Mouse (Mus musculus) forebrain, embryonic 14.5 days (tissue): ENCODE measurements at regions not wholly inside any gene's neighbourhood (a gene's known extent, or its start where the extent isn't known, plus 50 kb on each side); places are given as distances from the start of the nearest gene placed in this dataset.
"Not testable (repeated sequence)": the region's sequence is repeated elsewhere in the genome, so short reads cannot be mapped to it uniquely, and the experiment has no call there.

Source experiments
- ATAC-seq: fragments of 200-750 bp; cut with Nextera tagmentation; 2 replicates; pipeline ENCODE4 v1.8.0; 2017; ENCODE audit warnings: mild to moderate bottlenecking, moderate library complexity
- DNase-seq: peaks from one replicate; pipeline ENCODE4 v3.0.0-alpha.2; 2015; ENCODE audit warnings: low spot score
- H3K27ac ChIP-seq: fragments of 300-500 bp; sonication (generic); 2 replicates; pipeline ENCODE4 v1.5.1; 2014; ENCODE audit warnings: low read depth, mild to moderate bottlenecking, control low read depth, low read length, moderate library complexity
- H3K27me3 ChIP-seq: fragments of 300-500 bp; sonication (generic); replicated peaks from 2 replicates; pipeline ENCODE4 v1.6.1; 2014; ENCODE audit warnings: low read length, control low read depth, mixed read lengths; ENCODE audit not compliant: control insufficient read depth, insufficient read depth
- H3K36me3 ChIP-seq: fragments of 300-500 bp; sonication (generic); 2 replicates; pipeline ENCODE4 v1.6.1; 2014; ENCODE audit warnings: low read length, control low read depth; ENCODE audit not compliant: control insufficient read depth, insufficient read depth
- H3K4me1 ChIP-seq: fragments of 300-500 bp; sonication (generic); 2 replicates; pipeline ENCODE4 v1.6.1; 2014; ENCODE audit warnings: antibody characterized with exemption, low read length, control low read depth; ENCODE audit not compliant: control insufficient read depth, insufficient read depth
- H3K4me2 ChIP-seq: fragments of 300-500 bp; sonication (generic); 2 replicates; pipeline ENCODE4 v1.6.1; 2014; ENCODE audit warnings: mild to moderate bottlenecking, control low read depth, low read length
- H3K4me3 ChIP-seq: fragments of 300-500 bp; sonication (generic); 2 replicates; pipeline ENCODE4 v1.5.1; 2014; ENCODE audit warnings: low read depth, low read length, control low read depth
- H3K9ac ChIP-seq: fragments of 300-500 bp; sonication (generic); 2 replicates; pipeline ENCODE4 v1.6.1; 2014; ENCODE audit warnings: mild to moderate bottlenecking, low read length, control low read depth, moderate library complexity
- H3K9me3 ChIP-seq: fragments of 300-500 bp; sonication (generic); replicated peaks from 2 replicates; pipeline ENCODE4 v1.6.1; 2016; ENCODE audit warnings: low read length, control low read depth, mixed read lengths; ENCODE audit not compliant: control insufficient read depth
- WGBS: fragments of 180-500 bp; shearing (Covaris S2); extraction: QIAGEN DNeasy Blood & Tissue Kit; methylation state at CpG from one replicate; pipeline ENCODE4 v1.1.7; 2014; 5-methylcytosine and 5-hydroxymethylcytosine counted together

DNA sequence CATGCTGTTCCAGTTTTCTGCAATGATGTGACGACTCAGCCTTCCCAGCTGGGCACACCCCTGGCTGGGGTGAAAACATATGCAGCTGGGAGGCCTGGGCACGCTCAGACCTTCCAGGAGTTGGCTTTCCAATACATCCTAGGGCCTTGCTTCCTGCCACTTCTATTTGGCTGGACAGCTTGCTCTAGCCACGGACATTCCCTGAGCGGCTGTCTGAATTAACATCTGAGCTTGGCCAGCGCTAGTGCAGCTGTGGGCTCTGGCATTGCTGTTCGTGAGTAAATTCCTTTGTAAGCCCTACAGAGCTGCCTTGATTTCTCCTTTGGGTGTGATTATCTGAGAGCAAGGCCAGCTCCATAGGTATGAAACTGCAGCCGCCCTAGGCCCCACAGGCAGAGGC, 78.2 kb upstream of the Tcf12 start:
- Histone ChIP-seq H3K9ac (no peak overlapping the region), H3K9me3 (no peaks in the 10 kb centered on the region), H3K4me2 (no peak overlapping the region), H3K27ac (no peak overlapping the region), H3K4me1 (peaks cover 3% of the 10 kb centered on the region; the same call in 1 of the 2 replicates), H3K27me3 (no peaks in the 10 kb centered on the region), H3K36me3 (no peaks in the 10 kb centered on the region), H3K4me3 (no peak overlapping the region)
- WGBS, result 90% methylated on average over 7 of the region's 7 CpGs
- ATAC-seq (no peak), DNase-seq (no peak)

DNA sequence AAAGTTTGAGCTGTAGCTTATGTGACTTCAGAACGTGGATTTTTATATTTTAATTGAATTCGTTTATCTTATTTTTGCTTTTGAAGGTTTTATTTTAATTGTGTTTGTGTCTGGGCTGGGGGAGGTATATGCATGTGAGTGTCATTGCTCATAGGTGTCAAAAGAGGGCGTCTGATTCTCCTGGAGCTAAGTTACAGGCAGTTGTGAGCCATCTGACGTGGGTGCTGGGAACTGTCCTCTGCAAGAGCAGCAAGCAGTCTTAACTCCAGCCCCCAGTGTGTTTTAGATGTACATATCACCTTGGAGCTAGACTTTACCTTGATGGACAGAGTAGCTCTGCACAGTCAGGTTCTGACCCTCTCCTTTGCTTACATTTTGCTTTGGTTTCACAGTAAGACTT, 79.0 kb upstream of the Tcf12 start:
- no peak for ATAC-seq
- 84% methylated on average over 4 of the region's 4 CpGs for WGBS
- Histone ChIP-seq H3K9me3 (no peaks in the 10 kb centered on the region), H3K4me3 (no peak overlapping the region), H3K9ac (no peak overlapping the region), H3K4me1 (peaks cover 3% of the 10 kb centered on the region; the same call in 1 of the 2 replicates), H3K27ac (no peak overlapping the region), H3K36me3 (no peaks in the 10 kb centered on the region), H3K27me3 (no peaks in the 10 kb centered on the region), H3K4me2 (no peak overlapping the region)
- no peak for DNase-seq

DNA sequence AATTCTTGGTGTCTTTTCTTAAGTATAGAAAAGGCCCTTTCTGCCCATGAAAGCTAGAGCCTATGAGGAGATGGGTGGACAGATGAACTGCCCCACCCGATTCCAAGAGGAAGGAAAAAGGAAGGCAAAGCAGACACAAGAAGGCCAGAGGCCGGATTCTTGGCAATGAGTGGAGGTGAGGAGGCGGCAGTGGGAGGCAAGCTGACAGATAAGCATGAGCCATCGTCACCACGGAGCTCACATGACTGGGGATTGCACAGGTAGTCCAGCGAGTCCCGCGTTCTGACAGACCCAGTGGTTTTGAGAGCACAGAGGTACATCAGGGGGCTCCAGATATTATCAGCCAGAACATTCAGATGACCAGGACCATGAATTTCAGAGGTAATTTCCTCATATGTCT, 79.4 kb upstream of the Tcf12 start:
- H3K36me3 ChIP-seq, result no peaks in the 10 kb centered on the region
- no peak overlapping the region for H3K4me3 ChIP-seq
- no peak overlapping the region for H3K9ac ChIP-seq
- DNase-seq, result no peak
- 95% methylated on average over 8 of the region's 8 CpGs for WGBS
- no peaks in the 10 kb centered on the region for H3K9me3 ChIP-seq
- no peak overlapping the region for H3K27ac ChIP-seq
- ATAC-seq, result no peak
- H3K4me2 ChIP-seq, result no peak overlapping the region
- H3K27me3 ChIP-seq, result no peaks in the 10 kb centered on the region
- peaks cover 3% of the 10 kb centered on the region; the same call in 1 of the 2 replicates for H3K4me1 ChIP-seq

DNA sequence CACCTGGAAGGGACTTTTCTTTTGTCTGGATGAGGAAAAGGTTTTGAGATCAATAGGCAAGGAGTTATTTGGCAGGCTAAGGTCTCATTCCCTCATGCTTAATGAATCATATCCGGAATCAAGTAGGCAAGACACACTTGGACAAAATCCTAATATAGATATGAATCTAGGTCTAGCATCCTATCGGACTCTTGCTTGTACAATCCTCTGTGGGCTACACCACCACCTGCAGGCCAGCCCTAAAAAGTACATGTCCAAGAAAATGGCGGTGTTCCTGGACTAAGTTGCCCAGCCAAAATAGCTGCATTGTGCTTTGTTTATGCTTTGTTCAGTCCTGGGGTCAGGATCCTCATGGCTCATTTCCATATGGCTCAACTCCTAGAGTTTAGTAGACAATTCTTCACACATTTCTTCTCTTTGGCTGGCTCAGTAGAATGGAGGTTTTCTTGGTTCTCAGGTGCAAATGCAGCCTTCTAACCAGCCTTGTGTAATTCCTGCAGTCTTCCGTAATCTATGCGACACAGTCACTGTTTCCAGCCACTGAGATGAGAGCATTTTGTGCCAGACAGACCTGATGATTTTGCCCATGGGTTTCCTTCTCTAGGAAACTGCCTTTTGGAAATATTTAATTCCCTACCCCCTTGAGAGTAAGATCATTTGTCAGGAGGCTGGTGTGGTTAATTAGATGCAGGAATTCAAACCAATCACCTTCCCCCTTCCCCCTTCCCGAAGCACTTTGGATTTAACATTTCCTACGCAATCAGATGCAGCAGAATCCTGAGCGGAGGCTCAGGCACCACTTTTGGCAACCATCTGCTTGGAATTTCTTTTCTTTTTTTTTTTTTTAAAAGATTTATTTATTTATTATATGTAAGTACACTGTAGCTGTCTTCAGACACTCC, 80.6 kb upstream of the Tcf12 start:
- H3K36me3 ChIP-seq, result no peaks in the 10 kb centered on the region
- WGBS, result 41% methylated on average over 8 of the region's 8 CpGs
- no peaks in the 10 kb centered on the region for H3K27me3 ChIP-seq
- peaks cover 3% of the 10 kb centered on the region; the same call in 1 of the 2 replicates for H3K4me1 ChIP-seq
- H3K4me3 ChIP-seq, result no peak overlapping the region
- DNase-seq (peak; percentile 62), ATAC-seq (peak; percentile 52; the same call in 1 of the 2 replicates)
- H3K9me3 ChIP-seq, result no peaks in the 10 kb centered on the region
- H3K4me2 ChIP-seq, result no peak overlapping the region
- H3K27ac ChIP-seq, result no peak overlapping the region
- no peak overlapping the region for H3K9ac ChIP-seq

DNA sequence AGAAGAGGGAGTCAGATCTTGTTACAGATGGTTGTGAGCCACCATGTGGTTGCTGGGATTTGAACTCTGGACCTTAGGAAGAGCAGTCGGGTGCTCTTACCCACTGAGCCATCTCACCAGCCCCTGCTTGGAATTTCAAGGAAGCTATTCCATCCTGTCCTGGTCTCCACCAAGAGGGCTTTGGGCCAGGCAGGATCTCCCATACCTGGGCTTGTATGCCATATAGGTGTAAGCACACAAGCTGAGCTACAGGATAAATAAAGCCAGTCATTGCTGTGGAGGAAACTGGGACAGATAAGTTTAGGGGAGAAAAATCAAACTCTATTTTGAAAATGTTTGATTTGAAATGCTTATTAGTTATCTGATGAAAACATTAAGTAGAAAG, 81.3 kb upstream of the Tcf12 start:
- H3K27ac ChIP-seq, ATAC-seq, H3K9me3 ChIP-seq, DNase-seq, H3K4me1 ChIP-seq, H3K9ac ChIP-seq, H3K4me3 ChIP-seq, H3K36me3 ChIP-seq, H3K27me3 ChIP-seq, H3K4me2 ChIP-seq: not testable (repeated sequence)
- WGBS, result 76% methylated on average over 1 of the region's 1 CpGs

DNA sequence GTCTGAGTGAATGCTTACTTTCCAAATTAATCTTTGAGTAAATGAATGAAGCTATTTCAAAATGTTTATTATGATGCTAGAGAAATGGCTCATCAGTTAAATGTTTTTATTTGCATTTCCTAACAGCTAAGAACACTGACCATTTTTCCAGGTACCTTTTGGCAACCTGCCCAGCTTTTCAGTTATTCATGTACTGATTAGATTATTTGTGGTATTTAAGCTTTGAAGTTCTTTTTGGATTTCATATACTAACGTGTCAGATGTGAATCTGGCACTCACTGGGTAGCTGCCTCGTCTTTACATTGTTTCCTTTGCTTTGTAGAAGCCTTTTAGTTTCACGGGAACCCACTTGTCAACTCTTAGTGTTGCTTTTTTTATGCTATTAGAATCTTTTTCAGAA, 79.3 kb upstream of the Zfp280d start:
- DNase-seq (no peak), ATAC-seq (no peak)
- Histone ChIP-seq H3K27me3 (no peaks in the 10 kb centered on the region), H3K4me2 (no peak overlapping the region), H3K36me3 (no peaks in the 10 kb centered on the region), H3K4me3 (no peak overlapping the region), H3K9ac (no peak overlapping the region), H3K27ac (no peak overlapping the region), H3K9me3 (no peaks in the 10 kb centered on the region; the same call in 1 of the 2 replicates), H3K4me1 (peaks cover 6% of the 10 kb centered on the region; the same call in 1 of the 2 replicates)
- 65% methylated on average over 3 of the region's 3 CpGs for WGBS

DNA sequence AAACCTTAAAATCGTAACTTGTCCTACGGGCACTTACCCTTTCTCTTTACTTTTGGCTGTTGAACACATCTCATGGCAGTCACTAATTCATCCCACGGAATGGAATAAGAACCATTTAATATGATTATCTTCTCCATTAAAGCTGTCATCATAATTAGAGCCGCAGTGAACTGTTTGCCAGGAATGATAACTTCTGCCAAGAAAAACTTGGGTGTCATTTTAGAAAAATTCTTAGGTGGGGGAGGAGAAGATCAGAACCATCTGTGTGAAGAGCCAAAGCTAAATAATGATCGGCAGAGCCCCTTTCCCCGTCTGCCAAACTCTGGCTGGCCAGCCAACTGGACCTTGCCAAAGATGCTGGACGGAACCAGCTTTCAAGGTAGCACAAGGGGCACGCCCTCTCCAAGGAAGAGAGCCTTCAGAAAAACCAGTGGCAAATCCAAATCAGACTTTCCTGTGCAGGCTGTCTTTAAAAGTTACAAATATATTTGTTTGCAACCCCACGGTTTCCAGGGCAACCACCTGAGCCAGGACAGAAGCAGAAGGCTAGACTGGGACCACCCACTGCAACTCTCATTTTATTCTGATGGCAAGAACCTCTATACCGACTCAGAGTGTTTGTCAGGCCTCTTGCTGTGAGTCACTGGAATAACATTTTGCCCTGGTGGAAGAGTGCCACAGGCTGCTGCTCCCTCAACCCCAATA, 77.9 kb upstream of the Zfp280d start:
- Histone ChIP-seq H3K9me3 (no peaks in the 10 kb centered on the region; the same call in 1 of the 2 replicates), H3K36me3 (no peaks in the 10 kb centered on the region), H3K27me3 (no peaks in the 10 kb centered on the region), H3K4me1 (peaks cover 6% of the 10 kb centered on the region; the same call in 1 of the 2 replicates), H3K4me3 (no peak overlapping the region), H3K27ac (no peak overlapping the region), H3K9ac (no peak overlapping the region), H3K4me2 (no peak overlapping the region)
- DNase-seq (peak; percentile 54), ATAC-seq (no peak)
- 69% methylated on average over 10 of the region's 10 CpGs for WGBS

DNA sequence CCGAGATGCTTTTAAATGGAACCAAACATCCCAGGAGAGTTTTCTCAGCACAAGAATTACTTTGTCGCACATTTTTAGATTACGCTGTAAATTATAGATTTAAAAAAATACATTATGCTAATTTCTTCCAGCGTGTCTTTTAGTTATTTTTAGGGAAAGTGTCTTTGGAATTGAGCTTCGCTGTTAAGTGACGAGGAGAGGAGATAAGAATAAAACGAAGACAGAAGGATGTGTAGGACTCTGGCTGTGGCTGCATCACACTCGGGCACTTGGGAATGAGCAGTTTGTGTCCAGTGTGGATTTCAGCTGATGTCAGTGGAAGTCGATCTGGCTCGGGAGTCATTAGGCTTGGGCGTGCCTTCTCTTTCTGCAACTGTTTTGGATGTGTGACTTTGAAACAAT, 77.3 kb upstream of the Zfp280d start:
- Histone ChIP-seq H3K4me1 (peaks cover 4% of the 10 kb centered on the region; the same call in 1 of the 2 replicates), H3K9me3 (no peaks in the 10 kb centered on the region; the same call in 1 of the 2 replicates), H3K27ac (no peak overlapping the region), H3K27me3 (no peaks in the 10 kb centered on the region), H3K36me3 (no peaks in the 10 kb centered on the region), H3K4me3 (no peak overlapping the region), H3K4me2 (no peak overlapping the region), H3K9ac (no peak overlapping the region)
- ATAC-seq (no peak), DNase-seq (no peak)
- 81% methylated on average over 11 of the region's 11 CpGs for WGBS

DNA sequence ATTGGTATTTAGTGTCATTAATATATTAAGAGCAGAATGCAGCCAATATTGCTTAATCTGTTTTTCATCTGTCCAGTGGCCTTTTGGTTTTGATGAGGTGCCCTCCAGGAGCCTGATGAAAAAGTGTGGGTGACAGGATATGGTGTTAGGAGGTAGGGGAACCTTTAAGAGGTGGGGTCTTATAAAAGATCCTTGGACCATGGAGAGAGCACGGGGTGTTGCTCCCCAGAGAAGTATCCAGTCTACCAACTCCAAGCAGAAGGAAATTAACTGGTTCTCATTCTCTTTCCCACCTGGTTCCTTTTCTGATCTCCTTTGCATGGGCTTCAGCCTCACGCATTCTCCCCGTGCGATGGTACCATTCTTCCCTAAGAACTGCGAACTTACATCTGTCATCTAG, 75.7 kb upstream of the Zfp280d start:
- no peaks in the 10 kb centered on the region; the same call in 1 of the 2 replicates for H3K9me3 ChIP-seq
- WGBS, result 92% methylated on average over 5 of the region's 5 CpGs
- H3K27me3 ChIP-seq, result no peaks in the 10 kb centered on the region
- H3K36me3 ChIP-seq, result no peaks in the 10 kb centered on the region
- DNase-seq (no peak), ATAC-seq (no peak)
- no peak overlapping the region for H3K4me3 ChIP-seq
- 0 out of 2 replicates have a peak, but pooled peaks cover 3% of the 10 kb centered on the region for H3K4me1 ChIP-seq
- H3K27ac ChIP-seq, result no peak overlapping the region
- no peak overlapping the region for H3K4me2 ChIP-seq
- H3K9ac ChIP-seq, result no peak overlapping the region
